Mouse (Mus musculus) inflammation-experienced regulatory T-cells, adult 6 months (primary cell): Measurements from ENCODE around the gene Gm21943. TPM values are rescaled to one million over a fixed set of nuclear protein-coding genes. Genes with fewer than 3 reads are reported as not detected.
"Not testable (repeated sequence)": the region's sequence is repeated elsewhere in the genome, so short reads cannot be mapped to it uniquely, and the experiment has no call there.

Source experiments
- ATAC-seq: one replicate; pipeline ENCODE4 v1.8.0; 2017
- polyA plus RNA-seq, 3 experiments: library from polyadenylated mRNA; unstranded; fragments of 100-300 nt; shearing (Covaris generic); gene quantifications; one replicate each; pipeline ENCODE4 v1.2.1; 2017

Gene Gm21943
- polyA plus RNA-seq = not detected

DNA sequence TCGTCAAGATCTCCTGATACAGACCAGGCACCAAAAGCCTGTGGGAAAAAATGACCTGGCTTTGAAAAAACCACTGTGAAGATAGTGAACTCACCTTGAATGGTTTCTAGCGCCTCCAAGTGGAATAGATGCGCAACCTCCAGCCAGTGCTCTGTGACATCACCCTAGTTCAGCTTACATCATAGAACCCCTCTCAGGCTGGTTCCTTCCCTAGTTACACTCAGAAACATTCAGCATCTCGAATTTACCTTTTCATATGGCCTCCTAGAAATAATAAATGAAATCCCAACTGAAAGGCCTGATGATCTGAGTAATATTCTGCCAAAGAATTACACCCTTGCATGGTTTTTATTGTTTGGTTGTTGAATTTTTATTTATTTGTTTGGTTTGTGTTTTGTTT lies at the start of gene Gm21943:
Gm21943 (minus strand) TSS at position 101 of the 400 bp plus-strand sequence.
- ATAC-seq = not testable (repeated sequence)

Other genes starting within 250 kb of the Gm21943 start
- not detected for gene Gm28961, start 172.0 kb upstream of the Gm21943 start, polyA plus RNA-seq